Mouse (Mus musculus) heart, embryonic 15.5 days (tissue): ENCODE measurements at regions not wholly inside any gene's neighbourhood (a gene's known extent, or its start where the extent isn't known, plus 50 kb on each side); places are given as distances from the start of the nearest gene placed in this dataset.

Experiments
- ATAC-seq: fragments of 200-750 bp; cut with Nextera tagmentation; replicated peaks from 2 replicates; pipeline ENCODE4 v1.8.0; 2017; ENCODE audit warnings: low read depth, moderate TSS enrichment; ENCODE audit not compliant: insufficient number of reproducible peaks, insufficient read depth, low FRiP score
- H3K27ac ChIP-seq: fragments of 300-500 bp; sonication (generic); 2 replicates; pipeline ENCODE4 v1.5.1; 2015; ENCODE audit warnings: mild to moderate bottlenecking, inconsistent platforms
- H3K27me3 ChIP-seq: fragments of 300-500 bp; sonication (generic); 2 replicates; pipeline ENCODE4 v1.6.1; 2015; ENCODE audit warnings: inconsistent platforms
- H3K36me3 ChIP-seq: fragments of 300-500 bp; sonication (generic); 2 replicates; pipeline ENCODE4 v1.6.1; 2015; ENCODE audit warnings: mild to moderate bottlenecking, inconsistent platforms
- H3K4me1 ChIP-seq: fragments of 300-500 bp; sonication (generic); replicated peaks from 2 replicates; pipeline ENCODE4 v1.6.1; 2015; ENCODE audit warnings: inconsistent platforms
- H3K4me2 ChIP-seq: fragments of 300-500 bp; sonication (generic); 2 replicates; pipeline ENCODE4 v1.6.1; 2015; ENCODE audit warnings: inconsistent platforms, mild to moderate bottlenecking, moderate library complexity
- H3K4me3 ChIP-seq: fragments of 300-500 bp; sonication (generic); 2 replicates; pipeline ENCODE4 v1.5.1; 2015; ENCODE audit warnings: mild to moderate bottlenecking, inconsistent platforms
- H3K9ac ChIP-seq: fragments of 300-500 bp; sonication (generic); 2 replicates; pipeline ENCODE4 v1.6.1; 2015; ENCODE audit warnings: mild to moderate bottlenecking, inconsistent platforms
- H3K9me3 ChIP-seq: fragments of 300-500 bp; sonication (generic); replicated peaks from 2 replicates; pipeline ENCODE4 v1.6.1; 2016; ENCODE audit warnings: inconsistent platforms
- WGBS: fragments of 180-500 bp; shearing (Covaris S2); methylation state at CpG from one replicate; pipeline ENCODE4 v1.1.7; 2015; ENCODE audit warnings: mixed read lengths; 5-methylcytosine and 5-hydroxymethylcytosine counted together

DNA sequence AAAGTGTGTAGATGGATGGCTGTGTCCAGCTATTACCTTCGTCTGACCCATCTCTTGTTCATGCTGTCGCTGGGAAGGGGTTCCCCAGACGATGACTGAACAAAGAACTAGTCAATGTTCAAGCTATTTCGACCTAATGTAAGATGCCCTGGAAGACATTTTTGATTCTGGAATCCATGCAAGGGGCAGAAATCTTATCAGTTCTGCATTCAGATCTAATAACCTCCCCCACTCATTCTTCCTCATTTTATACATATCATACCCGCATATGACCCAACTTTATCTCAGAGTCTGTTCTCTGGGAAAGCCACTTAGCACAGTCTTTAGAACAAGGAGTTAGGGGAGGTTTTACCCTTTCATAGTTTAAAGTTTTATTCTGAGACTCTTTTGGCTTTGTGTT is 52.2 kb upstream of the 2310009B15Rik start:
- no peak overlapping the region for H3K9ac ChIP-seq
- peaks cover 36% of the 10 kb centered on the region for H3K4me1 ChIP-seq
- H3K27me3 ChIP-seq: no peaks in the 10 kb centered on the region
- H3K27ac ChIP-seq: no peak overlapping the region
- H3K4me3 ChIP-seq: no peak overlapping the region
- 78% methylated on average over 5 of the region's 5 CpGs for WGBS
- no peak overlapping the region for H3K4me2 ChIP-seq
- no peaks in the 10 kb centered on the region for H3K9me3 ChIP-seq
- no peak for ATAC-seq
- no peaks in the 10 kb centered on the region for H3K36me3 ChIP-seq

DNA sequence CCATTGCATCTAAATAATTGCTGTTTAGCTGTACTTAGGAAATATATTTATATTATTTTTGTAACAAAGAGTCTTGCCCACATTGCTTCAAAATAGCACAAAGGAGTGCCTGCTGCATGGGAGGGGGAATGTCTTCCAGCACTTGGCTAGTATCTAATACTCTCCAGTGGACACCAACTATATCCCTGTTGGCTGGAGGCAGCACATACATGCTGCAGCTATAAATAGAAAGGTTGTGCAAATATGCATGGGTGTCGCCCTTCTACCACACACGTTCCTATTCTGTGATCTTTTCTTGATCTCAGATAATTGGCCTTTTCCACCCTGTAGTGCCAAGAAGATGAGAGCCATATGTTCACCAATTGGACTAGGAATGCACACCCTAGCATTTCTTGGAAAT is 53.0 kb upstream of the 2310009B15Rik start:
- Histone ChIP-seq H3K4me1 (peaks cover 36% of the 10 kb centered on the region), H3K27ac (no peak overlapping the region)
- ATAC-seq: no peak

DNA sequence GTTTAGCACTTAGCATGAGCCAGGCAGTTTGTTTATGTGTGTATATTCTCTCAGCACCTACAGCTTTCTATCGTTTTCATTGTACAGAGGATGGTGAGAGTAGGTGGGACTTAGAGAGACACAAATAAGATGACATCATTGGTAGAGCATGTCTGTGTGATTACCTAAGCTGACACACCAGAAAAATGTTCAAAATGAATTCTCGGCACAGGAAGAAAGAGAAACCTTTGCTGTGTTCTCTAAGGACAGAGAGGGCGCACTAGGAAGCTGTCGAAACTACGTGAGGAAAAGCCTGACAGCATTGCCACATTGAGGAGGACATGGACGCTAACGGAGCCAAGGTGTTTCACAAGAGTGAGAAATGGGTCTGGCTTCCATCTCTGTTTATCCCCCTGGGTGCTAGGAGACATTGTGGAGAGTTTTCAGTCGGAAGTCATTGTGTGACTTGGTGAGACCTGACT is 51.0 kb upstream of the Dennd1b start:
- Histone ChIP-seq H3K27me3 (no peaks in the 10 kb centered on the region), H3K4me2 (peak overlapping the region; percentile 51), H3K4me1 (peaks cover 24% of the 10 kb centered on the region), H3K9ac (no peak overlapping the region), H3K9me3 (no peaks in the 10 kb centered on the region), H3K27ac (peak overlapping the region; percentile 68), H3K36me3 (no peaks in the 10 kb centered on the region), H3K4me3 (peak overlapping the region; percentile 34)
- WGBS: 8% methylated on average over 8 of the region's 8 CpGs
- ATAC-seq: no peak; the same call in 1 of the 2 replicates

More for the DNA sequence above, 53.0 kb upstream of the 2310009B15Rik start:
- Histone ChIP-seq H3K9ac (no peak overlapping the region), H3K9me3 (no peaks in the 10 kb centered on the region), H3K4me2 (no peak overlapping the region), H3K36me3 (no peaks in the 10 kb centered on the region), H3K27me3 (no peaks in the 10 kb centered on the region), H3K4me3 (no peak overlapping the region)
- 20% methylated on average over 2 of the region's 2 CpGs for WGBS

DNA sequence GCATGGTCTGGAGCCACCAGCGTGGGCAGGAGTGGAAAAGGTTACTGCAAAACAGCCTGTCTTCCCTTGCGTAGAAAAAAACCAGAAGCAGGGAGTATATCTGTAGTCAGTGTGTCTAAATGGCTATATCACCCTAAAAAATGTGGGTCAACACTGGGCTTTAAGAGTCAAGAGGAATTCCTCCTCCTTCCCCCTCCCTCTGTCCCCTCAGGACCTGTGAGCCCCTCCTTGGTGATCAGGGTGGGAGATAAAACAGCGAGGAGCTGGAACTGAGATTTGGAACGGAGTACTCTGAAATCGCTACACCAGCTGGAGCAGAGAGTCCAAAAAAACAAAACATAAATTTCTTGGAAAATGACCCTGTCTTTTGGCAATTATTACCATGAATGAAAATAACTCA is 50.3 kb upstream of the Dennd1b start:
- Histone ChIP-seq H3K27me3 (no peaks in the 10 kb centered on the region), H3K4me3 (no peak overlapping the region), H3K4me2 (peak overlapping the region; percentile 51), H3K9me3 (no peaks in the 10 kb centered on the region), H3K27ac (peak overlapping the region; percentile 10; the same call in 1 of the 2 replicates), H3K9ac (no peak overlapping the region), H3K36me3 (no peaks in the 10 kb centered on the region), H3K4me1 (peaks cover 23% of the 10 kb centered on the region)
- 48% methylated on average over 5 of the region's 5 CpGs for WGBS
- ATAC-seq: 0 out of 2 replicates have a peak, but pooled peaks have one; percentile 47

DNA sequence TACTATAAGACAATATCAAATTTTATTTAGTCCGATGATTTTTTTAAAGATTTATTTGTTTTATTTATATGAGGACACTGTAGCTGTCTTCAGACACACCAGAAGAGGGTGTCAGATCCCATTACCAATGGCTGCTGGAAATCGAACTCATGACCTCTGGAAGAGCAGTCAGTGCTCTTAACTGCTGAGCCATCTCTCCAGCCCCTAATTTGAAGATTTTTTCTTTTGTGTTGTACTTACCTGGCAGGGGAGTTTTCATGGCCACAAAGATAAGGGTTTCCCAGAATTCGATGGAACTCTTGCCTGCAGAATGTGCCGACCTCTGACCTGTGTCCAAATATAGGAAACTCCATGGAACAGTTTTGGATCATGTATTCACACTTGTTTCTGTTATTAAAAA is 49.8 kb upstream of the Dennd1b start:
- H3K4me1 ChIP-seq: peaks cover 23% of the 10 kb centered on the region
- WGBS: 82% methylated on average over 4 of the region's 4 CpGs
- no peak overlapping the region for H3K4me3 ChIP-seq
- no peak overlapping the region for H3K9ac ChIP-seq
- no peaks in the 10 kb centered on the region for H3K27me3 ChIP-seq
- ATAC-seq: no peak
- no peaks in the 10 kb centered on the region for H3K36me3 ChIP-seq
- no peaks in the 10 kb centered on the region for H3K9me3 ChIP-seq
- H3K4me2 ChIP-seq: no peak overlapping the region
- no peak overlapping the region for H3K27ac ChIP-seq
